10 mouse cellular contexts compared by ENCODE assay signal in genomic region chr4:110916565-110916964, GRCm38 (mm10).
DNase-seq lines count a peak whose midpoint lies in the region; ATAC-seq and TF ChIP-seq lines count a peak whose summit lies in the region.
"Had no signal": no experiment of that assay in that cellular context is flagged by ENCODE, and none has a peak within 500 bp of the region (broad histone marks: within the 10 kb centered on the region; RNA-seq: fewer than 3 reads in every experiment).

No protein-coding gene starts in this region.

- 55% methylated on average over 4 of the region's 4 CpGs for WGBS in forebrain, postnatal 0 days
- WGBS in forebrain, embryonic 12.5 days: 60% methylated on average over 4 of the region's 4 CpGs
- 58% methylated on average over 4 of the region's 4 CpGs for WGBS in embryonic facial prominence, embryonic 10.5 days
- 49% methylated on average over 4 of the region's 4 CpGs for WGBS in kidney, embryonic 15.5 days

- 0 out of 2 replicates have a peak, but pooled peaks cover 3% of the 10 kb centered on the region for H3K4me1 ChIP-seq in forebrain, postnatal 0 days (ENCODE audit: insufficient read depth)
- H3K4me1 ChIP-seq in forebrain, embryonic 12.5 days: no peaks in the 10 kb centered on the region
- H3K4me1 ChIP-seq in embryonic facial prominence, embryonic 10.5 days: peaks cover 8% of the 10 kb centered on the region
- no peaks in the 10 kb centered on the region for H3K4me1 ChIP-seq in kidney, embryonic 15.5 days
- H3K4me1 ChIP-seq: liver, embryonic 15.5 days; midbrain, embryonic 12.5 days had no signal

- no peaks in the 10 kb centered on the region for H3K27me3 ChIP-seq in forebrain, postnatal 0 days (ENCODE audit: insufficient read depth, low read length)
- no peaks in the 10 kb centered on the region for H3K27me3 ChIP-seq in forebrain, embryonic 12.5 days
- no peaks in the 10 kb centered on the region for H3K27me3 ChIP-seq in embryonic facial prominence, embryonic 10.5 days (replicated peaks; ENCODE audit: low read depth, poor library complexity, severe bottlenecking)
- no peaks in the 10 kb centered on the region for H3K27me3 ChIP-seq in kidney, embryonic 15.5 days
- H3K27me3 ChIP-seq: liver, embryonic 15.5 days; midbrain, embryonic 12.5 days had no signal

- no peak overlapping the region for H3K9ac ChIP-seq in forebrain, postnatal 0 days
- no peak overlapping the region for H3K9ac ChIP-seq in forebrain, embryonic 12.5 days
- H3K9ac ChIP-seq in kidney, embryonic 15.5 days: no peak overlapping the region
- H3K9ac ChIP-seq: liver, embryonic 15.5 days; midbrain, embryonic 12.5 days had no signal

- DNase-seq in forebrain, postnatal 0 days: peak; percentile 8
- peak; percentile 26 for DNase-seq in embryonic facial prominence, embryonic 10.5 days (ENCODE audit: low spot score)
- peak; percentile 85 for DNase-seq in layer of hippocampus, adult 9-11 months
- peak; percentile 18 for DNase-seq in mesoderm, embryonic 11.5 days (ENCODE audit: low read depth, low spot score)
- no peak for DNase-seq in heart, postnatal 25 days (ENCODE audit: low spot score)
- DNase-seq in kidney, postnatal 14 days: no peak

- TF ChIP-seq CTCF in forebrain, postnatal 0 days (IDR thresholded peaks at IDR 0.05; ENCODE audit: low read depth): no peak

- no peak overlapping the region for H3K27ac ChIP-seq in forebrain, postnatal 0 days (ENCODE audit: low read depth, low read length)
- H3K27ac ChIP-seq in forebrain, embryonic 12.5 days: no peak overlapping the region
- H3K27ac ChIP-seq in embryonic facial prominence, embryonic 10.5 days (replicated peaks): peak overlapping the region; percentile 44; the same call in 1 of the 2 replicates
- no peak overlapping the region for H3K27ac ChIP-seq in kidney, embryonic 15.5 days
- H3K27ac ChIP-seq: liver, embryonic 15.5 days; midbrain, embryonic 12.5 days had no signal

- intact Hi-C loops in heart, postnatal 25 days (cut with DNase I): no loop called here

- no peak overlapping the region for H3K4me2 ChIP-seq in forebrain, postnatal 0 days (ENCODE audit: low read depth)
- H3K4me2 ChIP-seq in forebrain, embryonic 12.5 days: no peak overlapping the region
- no peak overlapping the region for H3K4me2 ChIP-seq in kidney, embryonic 15.5 days
- H3K4me2 ChIP-seq: liver, embryonic 15.5 days; midbrain, embryonic 12.5 days had no signal

- peak; percentile 51 for ATAC-seq in forebrain, postnatal 0 days
- no peak for ATAC-seq in forebrain, embryonic 12.5 days (ENCODE audit: low FRiP score)
- ATAC-seq in kidney, embryonic 15.5 days (replicated peaks; ENCODE audit: low FRiP score): no peak

- H3K36me3 ChIP-seq in forebrain, postnatal 0 days (ENCODE audit: insufficient read depth): no peaks in the 10 kb centered on the region
- H3K36me3 ChIP-seq in forebrain, embryonic 12.5 days (replicated peaks): no peaks in the 10 kb centered on the region
- H3K36me3 ChIP-seq in embryonic facial prominence, embryonic 10.5 days (replicated peaks): no peaks in the 10 kb centered on the region
- no peaks in the 10 kb centered on the region for H3K36me3 ChIP-seq in kidney, embryonic 15.5 days
- H3K36me3 ChIP-seq: liver, embryonic 15.5 days; midbrain, embryonic 12.5 days had no signal

- H3K9me3 ChIP-seq in forebrain, postnatal 0 days (ENCODE audit: low read length): no peaks in the 10 kb centered on the region
- no peaks in the 10 kb centered on the region for H3K9me3 ChIP-seq in forebrain, embryonic 12.5 days
- H3K9me3 ChIP-seq in embryonic facial prominence, embryonic 10.5 days: no peaks in the 10 kb centered on the region
- no peaks in the 10 kb centered on the region for H3K9me3 ChIP-seq in kidney, embryonic 15.5 days (replicated peaks)
- H3K9me3 ChIP-seq: liver, embryonic 15.5 days; midbrain, embryonic 12.5 days had no signal

- H3K4me3 ChIP-seq in forebrain, postnatal 0 days (ENCODE audit: low read depth, low read length): no peak overlapping the region
- H3K4me3 ChIP-seq in forebrain, embryonic 12.5 days (replicated peaks): no peak overlapping the region
- H3K4me3 ChIP-seq in embryonic facial prominence, embryonic 10.5 days: no peak overlapping the region
- H3K4me3 ChIP-seq in kidney, embryonic 15.5 days (replicated peaks): no peak overlapping the region
- H3K4me3 ChIP-seq: liver, embryonic 15.5 days; midbrain, embryonic 12.5 days had no signal

Comparison
In these comparisons a context has a peak if more than half of its experiments do, and no peak if none do; other contexts are left out.
1. DNase-seq: peak in forebrain, postnatal 0 days (single experiment), embryonic facial prominence, embryonic 10.5 days (single experiment), layer of hippocampus, adult 9-11 months (single experiment) and mesoderm, embryonic 11.5 days (single experiment); none in heart, postnatal 25 days (single experiment) and kidney, postnatal 14 days (single experiment).